Comparison of ENCODE assay signal across 9 mouse cellular contexts in genomic region chr16:42338987-42339386, GRCm38 (mm10). TPM values are rescaled to one million over a fixed set of nuclear protein-coding genes. Genes with fewer than 3 reads are reported as not detected.
DNase-seq lines count a peak whose midpoint lies in the region; ATAC-seq lines count a peak whose summit lies in the region.
"Had no signal": no experiment of that assay in that cellular context is flagged by ENCODE, and none has a peak within 500 bp of the region (broad histone marks: within the 10 kb centered on the region; RNA-seq: fewer than 3 reads in every experiment).

No protein-coding gene starts in this region.

- WGBS in heart, embryonic 15.5 days, result 6% methylated on average over 4 of the region's 4 CpGs
- 3% methylated on average over 4 of the region's 4 CpGs for WGBS in forebrain, embryonic 10.5 days
- WGBS in limb, embryonic 12.5 days, result 4% methylated on average over 4 of the region's 4 CpGs

- H3K4me1 ChIP-seq in heart, embryonic 15.5 days (replicated peaks), result peaks cover 14% of the 10 kb centered on the region
- H3K4me1 ChIP-seq in forebrain, embryonic 10.5 days, result peaks cover 56% of the 10 kb centered on the region
- H3K4me1 ChIP-seq in limb, embryonic 12.5 days (replicated peaks), result peaks cover 40% of the 10 kb centered on the region

- no peak overlapping the region for H3K27ac ChIP-seq in heart, embryonic 15.5 days
- peak overlapping the region; percentile 81; the same call in 1 of the 2 replicates for H3K27ac ChIP-seq in forebrain, embryonic 10.5 days
- H3K27ac ChIP-seq in limb, embryonic 12.5 days, result no peak overlapping the region

- no peaks in the 10 kb centered on the region for H3K27me3 ChIP-seq in heart, embryonic 15.5 days
- peaks cover 22% of the 10 kb centered on the region for H3K27me3 ChIP-seq in forebrain, embryonic 10.5 days (ENCODE audit: poor library complexity, severe bottlenecking)
- peaks cover 2% of the 10 kb centered on the region; the same call in 1 of the 2 replicates for H3K27me3 ChIP-seq in limb, embryonic 12.5 days

- H3K36me3 ChIP-seq in heart, embryonic 15.5 days, result no peaks in the 10 kb centered on the region
- H3K36me3 ChIP-seq in forebrain, embryonic 10.5 days (replicated peaks), result no peaks in the 10 kb centered on the region
- H3K36me3 ChIP-seq in limb, embryonic 12.5 days, result no peaks in the 10 kb centered on the region

- no peak for DNase-seq in heart, postnatal 36 days
- DNase-seq in brain, adult 2 months (ENCODE audit: low read depth, low spot score), result peak; percentile 66
- no peak for DNase-seq in forebrain, embryonic 10.5 days (ENCODE audit: extremely low spot score, low spot score)
- no peak for DNase-seq in testis, postnatal 14 days (ENCODE audit: low spot score)
- DNase-seq in retina, embryonic 14.5 days (ENCODE audit: low spot score), result no peak
- no peak for DNase-seq in spleen, adult 12 weeks (ENCODE audit: low spot score)
- DNase-seq: kidney, adult 2 months had no signal

- no peak overlapping the region for H3K9ac ChIP-seq in heart, embryonic 15.5 days
- H3K9ac ChIP-seq in limb, embryonic 12.5 days (replicated peaks), result no peak overlapping the region

- intact Hi-C loops in heart, postnatal 36 days (cut with DNase I), result no loop called here

- peak overlapping the region; percentile 50 for H3K4me3 ChIP-seq in heart, embryonic 15.5 days
- H3K4me3 ChIP-seq in forebrain, embryonic 10.5 days, result peak overlapping the region; percentile 55
- peak overlapping the region; percentile 40 for H3K4me3 ChIP-seq in limb, embryonic 12.5 days (replicated peaks)

- ATAC-seq in heart, embryonic 15.5 days (replicated peaks; ENCODE audit: insufficient number of reproducible peaks, insufficient read depth, low FRiP score, low read depth), result no peak
- ATAC-seq in limb, embryonic 12.5 days (ENCODE audit: insufficient number of reproducible peaks, insufficient read depth, low FRiP score, low TSS enrichment, low read depth), result no peak

- no peaks in the 10 kb centered on the region for H3K9me3 ChIP-seq in heart, embryonic 15.5 days (replicated peaks)
- H3K9me3 ChIP-seq in forebrain, embryonic 10.5 days, result no peaks in the 10 kb centered on the region
- H3K9me3 ChIP-seq in limb, embryonic 12.5 days, result no peaks in the 10 kb centered on the region

- peak overlapping the region; percentile 86 for H3K4me2 ChIP-seq in heart, embryonic 15.5 days
- H3K4me2 ChIP-seq in limb, embryonic 12.5 days, result peak overlapping the region; percentile 81

RNA-seq across cellular contexts. Expression of gene Gap43, which starts 1.5 kb away (rescaled TPM):
- polyA plus RNA-seq in heart, embryonic 15.5 days (2015; fragmentation: Nextera tagmentation; extraction: Ambion mirVana), result 14.0 and 32.0 TPM in 2 replicates
- total RNA-seq in heart, postnatal 36 days (2021), result under 1 TPM; 0.24 to 0.78 TPM
- polyA plus RNA-seq in forebrain, embryonic 10.5 days (2016; fragmentation: Nextera tagmentation; extraction: Ambion mirVana), result 34.5 and 39.4 TPM in 2 replicates
- polyA plus RNA-seq in limb, embryonic 12.5 days (2016; fragmentation: Nextera tagmentation; extraction: Ambion mirVana), result 26.8 and 29.7 TPM in 2 replicates
